Mouse (Mus musculus) neural tube, embryonic 15.5 days (tissue): Measurements from ENCODE around the gene Pcyt1b. TPM values are rescaled to one million over a fixed set of nuclear protein-coding genes. Genes with fewer than 3 reads are reported as not detected.

ENCODE experiments used
- ATAC-seq: fragments of 200-750 bp; cut with Nextera tagmentation; 2 replicates; pipeline ENCODE4 v1.8.0; 2017; ENCODE audit warnings: mild to moderate bottlenecking, moderate TSS enrichment, moderate library complexity; ENCODE audit not compliant: low FRiP score
- H3K27ac ChIP-seq: fragments of 300-500 bp; sonication (generic); replicated peaks from 2 replicates; pipeline ENCODE4 v1.5.1; 2015; ENCODE audit warnings: mild to moderate bottlenecking, inconsistent platforms
- H3K27me3 ChIP-seq: fragments of 300-500 bp; sonication (generic); replicated peaks from 2 replicates; pipeline ENCODE4 v1.6.1; 2015; ENCODE audit warnings: inconsistent platforms
- H3K36me3 ChIP-seq: fragments of 300-500 bp; sonication (generic); 2 replicates; pipeline ENCODE4 v1.6.1; 2015; ENCODE audit warnings: inconsistent platforms
- H3K4me1 ChIP-seq: fragments of 300-500 bp; sonication (generic); 2 replicates; pipeline ENCODE4 v1.6.1; 2015; ENCODE audit warnings: inconsistent platforms
- H3K4me2 ChIP-seq: fragments of 300-500 bp; sonication (generic); 2 replicates; pipeline ENCODE4 v1.6.1; 2015; ENCODE audit warnings: inconsistent platforms, mild to moderate bottlenecking, moderate library complexity
- H3K4me3 ChIP-seq: fragments of 300-500 bp; sonication (generic); replicated peaks from 2 replicates; pipeline ENCODE4 v1.5.1; 2015; ENCODE audit warnings: mild to moderate bottlenecking, inconsistent platforms
- H3K9ac ChIP-seq: fragments of 300-500 bp; sonication (generic); replicated peaks from 2 replicates; pipeline ENCODE4 v1.6.1; 2015; ENCODE audit warnings: mild to moderate bottlenecking, inconsistent platforms
- H3K9me3 ChIP-seq: fragments of 300-500 bp; sonication (generic); replicated peaks from 2 replicates; pipeline ENCODE4 v1.6.1; 2016; ENCODE audit warnings: inconsistent platforms
- WGBS: fragments of 180-500 bp; shearing (Covaris S2); methylation state at CpG from one replicate; pipeline ENCODE4 v1.1.7; 2015; ENCODE audit warnings: mixed read lengths; 5-methylcytosine and 5-hydroxymethylcytosine counted together
- polyA plus RNA-seq: library from polyadenylated mRNA; unstranded; fragments of >200 nt; fragmentation: Nextera tagmentation; extraction: Ambion mirVana; gene quantifications from 2 replicates; pipeline ENCODE4 v1.2.1, GENCODE M21; 2015

The Pcyt1b gene
- polyA plus RNA-seq = 19.3 and 21.9 TPM in 2 replicates

- 27% methylated on average over 3 of the region's 3 CpGs for WGBS
- H3K9me3 ChIP-seq = no peaks in the 10 kb centered on the region
- no peak for ATAC-seq
These were observed at the start of gene Pcyt1b for GRCm38 (mm10) chrX:93654218-93655002. Gene Pcyt1b (plus strand): TSS chrX:93654863.

GRCm38 (mm10) chrX:93630256-93630655, 24.4 kb upstream of the Pcyt1b start:
- no peak for ATAC-seq
- H3K9ac ChIP-seq = no peak overlapping the region
- H3K4me2 ChIP-seq = no peak overlapping the region; the same call in 1 of the 2 replicates
- H3K9me3 ChIP-seq = no peaks in the 10 kb centered on the region
- H3K36me3 ChIP-seq = no peaks in the 10 kb centered on the region
- H3K27me3 ChIP-seq = no peaks in the 10 kb centered on the region
- H3K27ac ChIP-seq = no peak overlapping the region
- H3K4me3 ChIP-seq = no peak overlapping the region
- whole genome bisulfite sequencing = 78% methylated on average over 1 of the region's 1 CpGs
- H3K4me1 ChIP-seq = 0 out of 2 replicates have a peak, but pooled peaks cover 3% of the 10 kb centered on the region

More at GRCm38 (mm10) chrX:93654218-93655002, at the start of gene Pcyt1b:
- Histone ChIP-seq H3K36me3 (no peaks in the 10 kb centered on the region), H3K9ac (no peak within 1 kb of the TSS), H3K27ac (no peak within 1 kb of the TSS), H3K27me3 (no peaks in the 10 kb centered on the region), H3K4me2 (no peak within 1 kb of the TSS), H3K4me3 (no peak within 1 kb of the TSS), H3K4me1 (no peaks in the 10 kb centered on the region)

GRCm38 (mm10) chrX:93631657-93632449, 22.8 kb upstream of the Pcyt1b start, which contains the start of gene Pola1:
Gene Pola1 (minus strand): TSS chrX:93632155.
- 0 out of 2 replicates have a peak, but pooled peaks cover 3% of the 10 kb centered on the region for H3K4me1 ChIP-seq
- no peaks in the 10 kb centered on the region for H3K36me3 ChIP-seq
- peak within 1 kb of the TSS; percentile 63 for H3K4me2 ChIP-seq
- H3K27me3 ChIP-seq = no peaks in the 10 kb centered on the region
- no peaks in the 10 kb centered on the region for H3K9me3 ChIP-seq
- peak; percentile 100 for ATAC-seq
- peak within 1 kb of the TSS; percentile 53 for H3K4me3 ChIP-seq
- peak within 1 kb of the TSS; percentile 68 for H3K27ac ChIP-seq
- WGBS = 21% methylated on average over 53 of the region's 53 CpGs
- H3K9ac ChIP-seq = peak within 1 kb of the TSS; percentile 45

GRCm38 (mm10) chrX:93634861-93635375, 19.7 kb upstream of the Pcyt1b start:
- Histone ChIP-seq H3K9me3 (no peaks in the 10 kb centered on the region), H3K4me3 (no peak overlapping the region), H3K4me2 (no peak overlapping the region), H3K4me1 (0 out of 2 replicates have a peak, but pooled peaks cover 3% of the 10 kb centered on the region), H3K27ac (no peak overlapping the region), H3K36me3 (no peaks in the 10 kb centered on the region), H3K27me3 (no peaks in the 10 kb centered on the region), H3K9ac (no peak overlapping the region)
- no peak for ATAC-seq
- 85% methylated on average over 2 of the region's 2 CpGs for WGBS

- ATAC-seq = no peak
- Histone ChIP-seq H3K27me3 (no peaks in the 10 kb centered on the region), H3K27ac (no peak overlapping the region), H3K36me3 (no peaks in the 10 kb centered on the region), H3K9me3 (no peaks in the 10 kb centered on the region), H3K4me1 (no peaks in the 10 kb centered on the region), H3K4me3 (no peak overlapping the region), H3K9ac (no peak overlapping the region), H3K4me2 (no peak overlapping the region)
- WGBS = 90% methylated on average over 3 of the region's 3 CpGs
These were observed 11.1 kb upstream of the Pcyt1b start for GRCm38 (mm10) chrX:93643600-93643999.

GRCm38 (mm10) chrX:93644022-93644421, 10.6 kb upstream of the Pcyt1b start:
- H3K9ac ChIP-seq = no peak overlapping the region
- H3K36me3 ChIP-seq = no peaks in the 10 kb centered on the region
- H3K4me1 ChIP-seq = no peaks in the 10 kb centered on the region
- H3K4me2 ChIP-seq = no peak overlapping the region
- ATAC-seq = no peak
- no peak overlapping the region for H3K27ac ChIP-seq
- no peaks in the 10 kb centered on the region for H3K9me3 ChIP-seq
- no peak overlapping the region for H3K4me3 ChIP-seq
- no peaks in the 10 kb centered on the region for H3K27me3 ChIP-seq

- H3K36me3 ChIP-seq = no peaks in the 10 kb centered on the region
- no peak overlapping the region for H3K27ac ChIP-seq
- no peaks in the 10 kb centered on the region for H3K4me1 ChIP-seq
- H3K4me2 ChIP-seq = no peak overlapping the region
- H3K9ac ChIP-seq = no peak overlapping the region
- no peak for ATAC-seq
- H3K9me3 ChIP-seq = no peaks in the 10 kb centered on the region
- no peak overlapping the region for H3K4me3 ChIP-seq
- no peaks in the 10 kb centered on the region for H3K27me3 ChIP-seq
- 93% methylated on average over 2 of the region's 2 CpGs for WGBS
These were observed 3.9 kb upstream of the Pcyt1b start for GRCm38 (mm10) chrX:93650738-93651137.

- 88% methylated on average over 5 of the region's 5 CpGs for WGBS
- Histone ChIP-seq H3K4me1 (no peaks in the 10 kb centered on the region), H3K27ac (no peak overlapping the region), H3K4me2 (no peak overlapping the region), H3K4me3 (no peak overlapping the region), H3K9me3 (no peaks in the 10 kb centered on the region), H3K27me3 (no peaks in the 10 kb centered on the region), H3K9ac (no peak overlapping the region), H3K36me3 (no peaks in the 10 kb centered on the region)
- ATAC-seq = no peak
These were observed 490 bp downstream of the Pcyt1b start for GRCm38 (mm10) chrX:93655153-93655552.

- Histone ChIP-seq H3K9ac (no peak overlapping the region), H3K4me3 (no peak overlapping the region), H3K27me3 (no peaks in the 10 kb centered on the region), H3K27ac (no peak overlapping the region), H3K4me1 (no peaks in the 10 kb centered on the region), H3K4me2 (no peak overlapping the region), H3K36me3 (no peaks in the 10 kb centered on the region), H3K9me3 (no peaks in the 10 kb centered on the region)
- 92% methylated on average over 5 of the region's 5 CpGs for WGBS
- no peak for ATAC-seq
These were observed 9.4 kb downstream of the Pcyt1b start for GRCm38 (mm10) chrX:93663919-93664586.

GRCm38 (mm10) chrX:93664787-93665186, 10.1 kb downstream of the Pcyt1b start:
- H3K9ac ChIP-seq = no peak overlapping the region
- no peaks in the 10 kb centered on the region for H3K9me3 ChIP-seq
- no peak overlapping the region for H3K4me2 ChIP-seq
- H3K4me3 ChIP-seq = no peak overlapping the region
- no peaks in the 10 kb centered on the region for H3K36me3 ChIP-seq
- no peaks in the 10 kb centered on the region for H3K27me3 ChIP-seq
- ATAC-seq = no peak
- no peaks in the 10 kb centered on the region for H3K4me1 ChIP-seq
- no peak overlapping the region for H3K27ac ChIP-seq
- WGBS = 74% methylated on average over 4 of the region's 4 CpGs

GRCm38 (mm10) chrX:93674432-93674831, 19.8 kb downstream of the Pcyt1b start:
- Histone ChIP-seq H3K9me3 (no peaks in the 10 kb centered on the region), H3K27ac (peak overlapping the region; percentile 87), H3K27me3 (no peaks in the 10 kb centered on the region), H3K4me1 (no peaks in the 10 kb centered on the region), H3K4me3 (peak overlapping the region; percentile 43), H3K36me3 (no peaks in the 10 kb centered on the region), H3K4me2 (peak overlapping the region; percentile 58), H3K9ac (no peak overlapping the region)
- peak; percentile 27 for ATAC-seq
- 33% methylated on average over 3 of the region's 3 CpGs for whole genome bisulfite sequencing
